Mouse (Mus musculus): ENCODE results near the gene Trpv2. TPM values are rescaled to one million over a fixed set of nuclear protein-coding genes. Genes with fewer than 3 reads are reported as not detected.

Gene Trpv2
- polyA plus RNA-seq, 1 experiment from 2014 or later = 7.3 TPM

DNA sequence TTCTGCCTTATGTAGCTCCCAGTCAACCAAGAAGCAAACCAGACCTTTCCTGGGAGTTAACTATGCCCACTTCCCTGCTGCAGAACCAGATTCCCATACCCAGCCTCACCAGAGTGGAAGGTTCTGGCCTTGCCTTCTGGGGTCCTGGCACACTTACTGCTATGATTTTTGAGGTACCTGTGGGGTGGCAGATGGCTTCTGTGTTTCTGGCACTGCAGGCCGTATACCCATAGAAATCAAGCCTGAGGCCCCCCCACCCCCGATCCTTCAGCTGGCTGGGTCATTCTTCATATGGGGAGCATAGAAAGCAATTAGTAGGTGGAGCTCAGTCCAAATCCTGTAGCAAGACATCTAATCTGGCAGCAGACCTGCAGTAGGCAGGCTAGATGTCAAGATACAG lies 16.7 kb downstream of the Trpv2 start:
- H3K36me3 ChIP-seq (replicated peaks) = 0 out of 2 replicates have a peak, but pooled peaks cover 5% of the 10 kb centered on the region
- no peak overlapping the region for H3K9ac ChIP-seq
- no peak overlapping the region for H3K27ac ChIP-seq
- 91% methylated on average over 2 of the region's 2 CpGs for WGBS
- H3K9me3 ChIP-seq = no peaks in the 10 kb centered on the region
- no peak overlapping the region for H3K4me2 ChIP-seq
- H3K4me1 ChIP-seq = no peaks in the 10 kb centered on the region
- H3K4me3 ChIP-seq (replicated peaks) = no peak overlapping the region
- no peaks in the 10 kb centered on the region for H3K27me3 ChIP-seq
- ATAC-seq (ENCODE audit: low FRiP score) = no peak

DNA sequence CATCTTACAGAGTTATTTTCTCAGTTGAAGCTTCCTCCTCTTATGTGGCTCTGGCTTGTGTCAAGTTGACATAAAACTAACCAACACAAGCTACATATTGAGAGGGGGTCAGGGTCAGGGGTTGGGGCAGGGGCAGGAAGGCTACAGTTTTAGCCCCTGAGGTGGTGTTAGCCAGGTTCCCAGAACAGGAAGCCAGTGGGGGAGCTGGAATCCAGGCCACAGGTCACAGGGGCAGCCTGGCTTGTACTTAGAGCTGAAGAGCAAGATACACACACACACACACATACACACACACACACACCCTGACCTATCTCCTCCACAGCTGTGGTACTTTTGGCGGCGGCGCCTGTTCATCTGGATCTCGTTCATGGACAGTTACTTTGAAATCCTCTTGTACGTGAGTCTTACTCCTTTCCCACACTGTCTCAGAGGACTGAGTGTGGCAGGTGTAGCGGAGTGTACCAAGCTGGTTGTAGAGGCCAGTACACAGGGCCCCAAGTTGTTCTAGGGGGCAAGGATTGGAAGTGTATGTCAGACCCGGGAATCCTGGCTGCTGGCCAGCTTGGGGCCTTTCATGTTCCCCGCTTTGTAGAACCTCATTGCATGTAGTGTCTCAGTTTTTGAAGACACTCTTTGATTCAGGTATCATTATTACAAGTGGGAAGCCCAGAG lies 17.8 kb downstream of the Trpv2 start:
- no peaks in the 10 kb centered on the region for H3K27me3 ChIP-seq
- H3K9ac ChIP-seq = no peak overlapping the region
- H3K9me3 ChIP-seq = no peaks in the 10 kb centered on the region
- no peaks in the 10 kb centered on the region for H3K4me1 ChIP-seq
- no peak overlapping the region for H3K4me2 ChIP-seq
- no peak overlapping the region for H3K4me3 ChIP-seq (replicated peaks)
- 82% methylated on average over 8 of the region's 8 CpGs for WGBS
- ATAC-seq (ENCODE audit: low FRiP score) = no peak
- 0 out of 2 replicates have a peak, but pooled peaks cover 5% of the 10 kb centered on the region for H3K36me3 ChIP-seq (replicated peaks)
- H3K27ac ChIP-seq = no peak overlapping the region

DNA sequence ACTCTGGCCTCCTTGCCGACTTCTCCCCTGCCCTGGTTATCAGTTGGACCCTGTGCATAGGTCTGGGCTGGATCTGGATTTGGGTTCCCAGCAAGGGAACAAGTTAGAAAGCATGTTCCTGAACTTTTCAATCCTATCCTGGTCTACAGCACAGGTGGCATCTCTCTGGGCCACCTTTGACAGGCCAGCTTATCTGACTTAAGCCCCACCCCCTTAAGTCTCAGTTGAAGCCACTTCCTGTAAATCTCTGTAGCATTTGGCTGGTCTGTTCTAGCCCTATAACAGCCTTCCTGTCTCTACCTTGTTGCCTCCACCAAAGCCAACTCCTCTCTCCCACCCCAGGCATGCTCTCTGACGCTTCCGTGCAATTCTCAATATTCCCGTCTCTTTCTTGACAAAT lies 24.3 kb downstream of the Trpv2 start:
- Histone ChIP-seq H3K36me3 (replicated peaks) (no peaks in the 10 kb centered on the region), H3K4me3 (replicated peaks) (no peak overlapping the region), H3K9me3 (no peaks in the 10 kb centered on the region), H3K9ac (no peak overlapping the region), H3K4me2 (no peak overlapping the region), H3K27ac (0 out of 2 replicates have a peak overlapping the region, but pooled peaks have one; percentile 25), H3K4me1 (peaks cover 14% of the 10 kb centered on the region), H3K27me3 (no peaks in the 10 kb centered on the region)
- no peak for ATAC-seq (ENCODE audit: low FRiP score)
- 88% methylated on average over 4 of the region's 4 CpGs for WGBS

DNA sequence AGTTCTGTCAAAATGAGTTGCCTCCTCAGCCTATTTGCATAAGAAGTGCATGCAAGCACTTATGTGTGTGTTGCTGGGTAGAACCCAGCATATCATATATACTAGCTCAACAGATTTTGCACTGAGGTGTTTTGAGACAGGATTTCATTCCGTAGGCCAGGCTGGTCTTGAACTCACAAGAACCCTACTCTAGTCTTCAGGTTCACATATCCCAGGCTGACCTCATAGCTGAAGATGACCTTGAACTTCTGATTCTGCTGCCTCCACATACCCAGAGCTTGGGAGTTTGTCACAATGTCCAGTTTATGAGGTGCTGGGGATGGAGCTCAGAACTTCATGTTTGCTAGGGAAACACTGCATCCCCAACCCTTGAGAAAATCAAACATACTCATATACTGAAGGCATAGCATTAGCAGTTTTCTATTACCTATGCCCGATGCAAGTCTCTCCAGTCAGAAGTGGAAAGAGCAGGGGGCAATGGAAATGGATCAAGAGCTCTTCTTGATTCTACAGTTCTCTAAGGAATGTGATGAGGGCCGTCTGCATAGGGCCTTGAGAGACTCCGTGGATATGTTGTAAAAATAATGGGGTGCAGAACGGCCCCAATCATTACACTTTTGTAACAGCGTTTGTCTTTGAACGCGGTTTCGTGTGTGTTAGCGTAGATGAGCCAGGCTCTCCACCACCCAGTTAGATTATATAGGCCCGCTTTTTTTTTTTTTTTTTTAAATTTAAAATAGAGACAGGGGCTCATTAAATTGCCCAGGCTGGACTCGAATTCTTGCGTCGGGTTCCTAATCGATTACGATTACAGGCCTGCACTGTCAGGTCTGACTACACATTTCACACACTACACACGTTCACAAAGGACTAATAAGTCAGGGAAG lies 27.7 kb downstream of the Trpv2 start:
- WGBS = 14% methylated on average over 17 of the region's 17 CpGs

DNA sequence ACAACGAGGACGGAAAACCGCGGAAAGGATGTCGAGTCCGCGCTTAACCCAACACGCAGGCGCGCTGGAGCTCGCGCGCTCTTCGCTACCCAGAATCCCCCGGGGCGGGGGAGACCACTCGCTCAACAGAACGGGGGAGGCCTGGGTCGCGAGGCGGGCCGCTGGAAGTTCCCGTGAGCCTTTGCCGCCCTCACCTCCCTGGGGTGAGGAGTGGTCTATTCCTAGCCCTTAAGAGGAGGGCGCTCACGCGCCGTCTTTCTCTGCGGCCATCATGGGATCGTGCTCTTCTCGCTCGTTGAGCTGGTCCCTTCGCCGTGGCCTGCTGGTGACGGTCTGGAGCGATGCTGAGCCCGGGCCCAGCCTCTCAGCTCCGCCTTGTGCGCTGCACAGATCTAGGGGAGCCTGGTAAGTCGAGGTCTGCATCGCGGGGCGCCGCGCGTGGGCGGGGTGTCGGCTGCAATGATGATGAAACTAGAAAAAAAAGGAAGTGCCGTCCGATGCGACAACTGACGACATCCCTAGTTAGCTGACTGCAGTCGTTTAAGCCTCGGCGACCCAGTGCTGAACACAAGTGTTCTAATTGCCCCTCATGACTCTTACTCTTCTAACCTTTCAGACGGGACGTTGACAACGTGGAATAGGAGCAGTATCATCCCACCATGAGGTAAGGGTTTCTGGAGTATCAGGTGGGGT lies 28.5 kb downstream of the Trpv2 start:
- Histone ChIP-seq H3K9me3 (no peaks in the 10 kb centered on the region), H3K36me3 (replicated peaks) (peaks cover 40% of the 10 kb centered on the region), H3K9ac (peak overlapping the region; percentile 97), H3K4me1 (peaks cover 50% of the 10 kb centered on the region), H3K27me3 (no peaks in the 10 kb centered on the region), H3K4me2 (peak overlapping the region; percentile 67), H3K27ac (peak overlapping the region; percentile 95), H3K4me3 (replicated peaks) (peak overlapping the region; percentile 86)
- ATAC-seq (ENCODE audit: low FRiP score) = peak; percentile 96
- WGBS = under 1% methylated on average over 58 of the region's 58 CpGs

More for the DNA sequence above, 27.7 kb downstream of the Trpv2 start:
- Histone ChIP-seq H3K4me1 (peaks cover 48% of the 10 kb centered on the region), H3K27me3 (no peaks in the 10 kb centered on the region), H3K27ac (peak overlapping the region; percentile 95), H3K9me3 (no peaks in the 10 kb centered on the region), H3K4me2 (peak overlapping the region; percentile 67), H3K36me3 (replicated peaks) (peaks cover 32% of the 10 kb centered on the region), H3K4me3 (replicated peaks) (peak overlapping the region; percentile 86), H3K9ac (peak overlapping the region; percentile 97)
- ATAC-seq (ENCODE audit: low FRiP score) = no peak; the same call in none of the 2 replicates

DNA sequence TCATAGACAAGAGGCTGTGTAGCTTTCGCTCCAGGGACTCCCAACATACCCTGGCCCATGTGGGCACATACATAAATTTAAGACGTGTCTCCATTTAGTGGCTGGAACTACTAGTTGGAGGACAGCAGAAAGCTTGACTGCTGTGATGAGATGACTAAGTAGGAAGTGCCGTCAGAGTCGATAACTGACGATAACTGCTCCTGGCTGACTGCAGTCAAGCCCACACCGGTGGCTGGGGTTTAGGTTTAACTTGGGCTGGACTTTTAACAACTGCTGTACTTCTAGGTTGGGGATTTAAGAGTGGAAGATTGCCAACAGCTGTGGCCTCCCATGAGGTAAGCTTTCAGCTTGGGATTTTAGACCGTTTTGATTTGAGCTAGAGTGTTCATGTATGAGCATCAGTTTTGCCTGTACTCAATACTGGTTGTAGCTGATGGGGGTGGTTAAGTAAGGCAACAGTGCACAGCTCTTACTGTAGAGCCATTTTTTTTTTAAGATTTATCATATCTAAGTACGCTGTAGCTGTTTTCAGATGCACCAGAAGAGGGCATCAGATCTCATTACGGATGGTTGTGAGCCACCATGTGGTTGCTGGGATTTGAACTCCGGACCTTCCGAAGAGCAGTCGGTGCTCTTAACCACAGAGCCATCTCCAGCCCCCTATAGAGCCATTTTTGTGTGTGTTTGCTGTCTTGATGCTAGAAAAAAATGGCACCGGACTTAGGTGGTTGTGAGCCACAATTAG lies 29.2 kb downstream of the Trpv2 start:
- Histone ChIP-seq H3K4me3 (replicated peaks) (peak overlapping the region; percentile 86), H3K9ac (peak overlapping the region; percentile 97), H3K4me1 (peaks cover 45% of the 10 kb centered on the region), H3K27ac (peak overlapping the region; percentile 95), H3K9me3 (no peaks in the 10 kb centered on the region), H3K4me2 (peak overlapping the region; percentile 67), H3K27me3 (no peaks in the 10 kb centered on the region), H3K36me3 (replicated peaks) (peaks cover 42% of the 10 kb centered on the region)
- no peak; the same call in 1 of the 2 replicates for ATAC-seq (ENCODE audit: low FRiP score)
- WGBS = under 1% methylated on average over 13 of the region's 13 CpGs

DNA sequence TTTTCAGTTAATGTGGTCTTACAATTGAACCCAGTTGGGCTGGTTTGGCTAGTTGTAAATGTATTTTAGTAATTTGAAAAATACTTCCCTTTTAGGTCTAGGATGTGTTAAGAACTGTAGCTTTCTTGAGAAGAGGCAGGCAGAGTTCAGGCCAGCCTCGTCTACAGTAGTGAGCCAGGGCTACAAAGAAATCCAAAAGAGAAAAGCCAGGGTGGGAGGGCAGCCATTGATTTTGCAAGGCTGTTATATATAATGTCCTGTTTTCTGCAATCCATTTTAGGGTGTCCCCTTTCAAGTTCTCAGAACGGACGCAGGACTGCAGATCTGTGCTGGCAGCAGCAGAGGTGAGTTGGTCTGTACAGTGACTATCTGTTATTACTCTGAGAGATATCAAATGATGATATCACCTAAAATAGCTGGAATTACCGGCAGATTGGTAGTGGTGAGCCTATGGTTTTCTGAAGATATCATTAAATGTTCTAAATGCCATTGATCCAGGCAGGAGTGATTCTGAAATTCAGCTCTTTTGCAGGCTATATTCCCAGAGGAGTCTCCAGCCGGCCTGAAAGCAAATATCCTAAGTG lies 29.9 kb downstream of the Trpv2 start:
- no peaks in the 10 kb centered on the region for H3K9me3 ChIP-seq
- peak overlapping the region; percentile 97 for H3K9ac ChIP-seq
- H3K4me1 ChIP-seq = peaks cover 43% of the 10 kb centered on the region
- H3K4me3 ChIP-seq (replicated peaks) = peak overlapping the region; percentile 86
- peak overlapping the region; percentile 67 for H3K4me2 ChIP-seq
- WGBS = 15% methylated on average over 5 of the region's 5 CpGs
- H3K27ac ChIP-seq = peak overlapping the region; percentile 95
- H3K27me3 ChIP-seq = no peaks in the 10 kb centered on the region
- H3K36me3 ChIP-seq (replicated peaks) = peaks cover 50% of the 10 kb centered on the region
- ATAC-seq (ENCODE audit: low FRiP score) = no peak

DNA sequence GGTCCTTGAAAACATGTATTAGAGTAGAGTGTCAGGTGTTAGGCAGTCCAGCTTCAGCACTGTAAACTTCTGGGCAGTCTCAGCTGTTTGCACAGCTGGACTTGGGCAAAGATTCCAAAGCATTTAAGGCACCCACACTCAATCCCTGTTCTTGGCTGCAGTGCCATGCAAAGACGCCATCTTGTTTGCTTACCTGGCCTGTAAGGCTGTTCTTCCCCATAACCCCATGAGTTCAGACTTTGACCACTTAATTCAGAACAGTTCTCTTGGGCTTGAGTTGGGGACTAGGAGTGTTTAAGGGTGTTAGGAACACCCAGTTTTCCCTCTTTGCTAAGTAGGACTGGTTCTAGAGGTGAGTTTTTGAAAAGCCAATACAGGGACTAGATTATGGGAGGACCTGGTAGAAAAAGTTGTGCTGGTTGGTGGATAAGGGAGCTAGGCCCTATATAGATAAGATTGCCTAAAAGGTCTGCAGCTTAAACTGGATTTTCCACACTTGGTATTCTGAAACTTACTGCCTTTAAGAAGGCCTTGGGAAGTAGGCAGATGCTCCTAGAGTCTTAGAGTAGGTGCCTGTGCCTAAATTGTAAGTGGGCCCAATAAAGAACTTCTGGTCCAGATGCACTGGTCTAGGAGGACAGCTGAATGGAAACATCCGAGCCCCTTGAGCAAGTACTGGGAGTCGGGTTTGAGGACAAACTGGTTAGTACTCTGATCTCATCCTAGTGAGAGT lies 30.8 kb downstream of the Trpv2 start:
- peak overlapping the region; percentile 67 for H3K4me2 ChIP-seq
- no peaks in the 10 kb centered on the region for H3K27me3 ChIP-seq
- H3K9ac ChIP-seq = peak overlapping the region; percentile 97
- peak overlapping the region; percentile 95 for H3K27ac ChIP-seq
- peaks cover 43% of the 10 kb centered on the region for H3K4me1 ChIP-seq
- peak overlapping the region; percentile 86 for H3K4me3 ChIP-seq (replicated peaks)
- no peak for ATAC-seq (ENCODE audit: low FRiP score)
- 21% methylated on average over 3 of the region's 3 CpGs for WGBS
- H3K36me3 ChIP-seq (replicated peaks) = peaks cover 56% of the 10 kb centered on the region
- H3K9me3 ChIP-seq = no peaks in the 10 kb centered on the region

DNA sequence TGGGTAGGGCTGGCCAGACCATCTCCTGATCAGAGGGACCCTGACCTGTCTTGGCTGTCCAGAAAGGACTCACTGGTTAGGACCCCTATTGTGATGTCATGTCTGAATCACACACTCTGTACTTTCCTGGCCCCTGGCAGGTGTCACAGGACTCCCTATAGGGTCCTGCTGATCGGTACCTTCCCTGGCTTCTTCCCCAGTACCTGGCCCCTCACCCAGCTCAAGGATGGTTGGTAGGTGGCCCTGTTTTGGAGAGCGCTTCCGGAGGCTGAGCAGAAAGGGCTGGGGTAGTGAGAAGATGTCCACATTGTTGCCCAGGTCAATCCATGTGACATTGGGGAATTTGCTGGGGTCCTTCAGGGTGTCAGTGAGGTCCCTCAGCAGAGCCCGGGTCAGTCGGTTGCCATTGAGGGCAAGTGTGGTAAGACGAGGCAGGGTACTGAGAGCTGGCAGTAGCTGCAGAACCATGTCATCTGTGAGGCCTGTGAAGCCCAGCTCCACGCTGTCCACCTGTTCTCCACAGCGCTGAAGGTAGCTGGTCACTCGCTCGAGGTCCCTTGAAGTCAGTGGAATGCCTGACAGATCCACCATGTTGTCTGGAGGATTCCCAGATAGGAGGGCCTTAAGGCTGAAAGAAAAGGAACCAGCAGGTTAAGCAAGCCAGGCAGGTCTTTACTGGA lies 31.5 kb downstream of the Trpv2 start:
- Histone ChIP-seq H3K9me3 (no peaks in the 10 kb centered on the region), H3K4me2 (peak overlapping the region; percentile 67), H3K4me3 (replicated peaks) (peak overlapping the region; percentile 86), H3K36me3 (replicated peaks) (peaks cover 62% of the 10 kb centered on the region), H3K9ac (peak overlapping the region; percentile 97; the same call in 1 of the 2 replicates), H3K4me1 (peaks cover 43% of the 10 kb centered on the region), H3K27ac (peak overlapping the region; percentile 61), H3K27me3 (no peaks in the 10 kb centered on the region)
- WGBS = 47% methylated on average over 10 of the region's 10 CpGs
- no peak for ATAC-seq (ENCODE audit: low FRiP score)

DNA sequence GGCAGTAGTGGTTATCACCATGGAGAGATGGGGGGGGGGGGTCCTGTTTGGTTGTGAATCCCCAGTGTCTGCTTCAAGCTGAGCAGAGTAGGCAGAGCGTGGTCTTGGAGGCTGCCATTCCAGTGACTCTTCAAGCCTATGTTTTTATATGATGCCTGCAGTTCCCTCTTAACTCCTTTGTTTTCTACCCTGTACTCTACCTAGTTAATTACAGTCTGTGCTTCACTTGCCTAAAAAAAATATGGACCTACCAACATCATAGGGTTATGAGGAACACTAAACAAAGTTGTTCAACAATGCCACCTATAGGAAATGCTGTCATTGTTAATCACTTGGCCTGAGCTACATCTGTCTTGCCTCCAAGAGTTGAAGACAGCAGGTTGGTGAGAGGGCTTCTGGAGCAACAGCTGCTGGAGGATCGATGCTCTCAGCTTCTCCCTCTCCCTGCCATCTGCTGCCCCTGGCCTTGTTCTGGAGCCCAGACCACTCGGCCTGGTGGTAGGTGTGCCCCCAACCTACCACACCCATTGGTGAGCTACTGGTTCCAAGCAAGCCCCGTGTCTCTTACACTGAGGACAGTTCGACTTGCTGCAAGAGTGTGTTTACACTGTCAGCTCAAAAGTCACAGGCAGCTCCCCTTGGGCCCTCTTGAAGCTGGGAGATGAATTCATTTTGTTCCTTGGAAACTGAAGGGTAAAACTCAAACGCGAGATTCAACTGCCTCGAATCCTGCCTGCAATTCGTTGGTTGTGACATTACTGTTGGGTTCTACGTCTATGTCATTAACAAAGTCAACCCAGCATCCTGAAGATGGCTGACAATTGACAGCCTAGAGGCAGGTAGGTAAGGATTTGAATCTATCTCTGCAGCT lies 32.2 kb downstream of the Trpv2 start:
- no peak overlapping the region; the same call in 1 of the 2 replicates for H3K4me3 ChIP-seq (replicated peaks)
- no peaks in the 10 kb centered on the region for H3K27me3 ChIP-seq
- peaks cover 43% of the 10 kb centered on the region for H3K4me1 ChIP-seq
- 73% methylated on average over 10 of the region's 10 CpGs for WGBS
- H3K27ac ChIP-seq = peak overlapping the region; percentile 61
- ATAC-seq (ENCODE audit: low FRiP score) = no peak
- peak overlapping the region; percentile 3; the same call in 1 of the 2 replicates for H3K4me2 ChIP-seq
- H3K36me3 ChIP-seq (replicated peaks) = peaks cover 62% of the 10 kb centered on the region
- 0 out of 2 replicates have a peak overlapping the region, but pooled peaks have one; percentile 97 for H3K9ac ChIP-seq
- H3K9me3 ChIP-seq = no peaks in the 10 kb centered on the region
